Mouse (Mus musculus): ENCODE measurements around the gene Pax9. TPM values are rescaled to one million over a fixed set of nuclear protein-coding genes. Genes with fewer than 3 reads are reported as not detected.

Pax9 gene
- polyA plus RNA-seq (2016; fragmentation: Nextera tagmentation; extraction: Ambion mirVana), result 0.06 TPM in 1 of 2 replicates, not detected in the other

DNA sequence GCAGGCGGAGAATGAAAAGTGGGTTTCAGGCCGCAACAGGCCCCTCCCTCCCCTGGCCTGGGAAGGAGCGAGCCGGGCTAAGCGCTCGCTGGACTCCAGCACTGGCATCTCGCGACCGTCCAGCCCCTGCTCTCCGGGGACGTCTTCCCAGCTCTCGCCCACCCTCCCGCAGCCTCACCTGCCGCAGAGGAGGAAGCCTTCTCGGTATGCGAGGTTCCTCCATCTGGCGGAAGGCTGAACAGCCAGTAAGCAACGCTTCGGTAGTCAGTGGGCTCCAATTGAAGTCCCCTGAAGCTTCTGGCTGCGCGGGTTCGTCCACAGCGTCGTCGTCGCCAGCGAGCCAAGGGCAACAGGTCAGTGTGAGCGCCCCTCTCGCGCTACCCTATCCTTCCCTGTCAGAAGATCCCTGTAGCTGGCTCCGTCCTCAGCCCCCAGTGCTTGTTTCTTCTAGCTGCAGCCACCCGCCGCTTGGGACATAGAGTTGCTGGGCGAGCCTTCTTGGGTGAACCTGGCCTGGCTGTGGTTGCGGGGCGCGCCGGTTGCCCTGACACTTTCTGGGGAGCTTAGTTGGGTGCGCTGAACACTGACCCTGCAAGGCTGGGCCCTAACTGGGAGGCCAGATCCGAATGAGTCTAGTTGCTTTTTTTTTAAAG lies at the start of gene Pax9:
Pax9 (plus strand) TSS at position 341 of the 653 bp plus-strand sequence.
- Histone ChIP-seq H3K27ac (ENCODE audit: poor library complexity, severe bottlenecking) (no peak within 1 kb of the TSS), H3K9ac (no peak within 1 kb of the TSS), H3K4me3 (peak within 1 kb of the TSS; percentile 34), H3K36me3 (no peaks in the 10 kb centered on the region), H3K27me3 (replicated peaks) (peaks cover 95% of the 10 kb centered on the region), H3K9me3 (replicated peaks) (no peaks in the 10 kb centered on the region), H3K4me2 (peak within 1 kb of the TSS; percentile 58), H3K4me1 (replicated peaks) (peaks cover 31% of the 10 kb centered on the region)
- no peak for ATAC-seq (ENCODE audit: insufficient number of reproducible peaks, low FRiP score)
- under 1% methylated on average over 30 of the region's 40 CpGs for WGBS

GRCm38 (mm10) chr12:56669451-56670122 lies 22.0 kb upstream of the Pax9 start:
- no peak for ATAC-seq (ENCODE audit: insufficient number of reproducible peaks, low FRiP score)
- Histone ChIP-seq H3K36me3 (no peaks in the 10 kb centered on the region), H3K4me2 (no peak overlapping the region), H3K9ac (no peak overlapping the region), H3K4me1 (replicated peaks) (no peaks in the 10 kb centered on the region), H3K27me3 (replicated peaks) (peaks cover 7% of the 10 kb centered on the region; the same call in 1 of the 2 replicates), H3K4me3 (no peak overlapping the region), H3K9me3 (replicated peaks) (no peaks in the 10 kb centered on the region), H3K27ac (ENCODE audit: poor library complexity, severe bottlenecking) (no peak overlapping the region)
- WGBS, result 79% methylated on average over 9 of the region's 9 CpGs

DNA sequence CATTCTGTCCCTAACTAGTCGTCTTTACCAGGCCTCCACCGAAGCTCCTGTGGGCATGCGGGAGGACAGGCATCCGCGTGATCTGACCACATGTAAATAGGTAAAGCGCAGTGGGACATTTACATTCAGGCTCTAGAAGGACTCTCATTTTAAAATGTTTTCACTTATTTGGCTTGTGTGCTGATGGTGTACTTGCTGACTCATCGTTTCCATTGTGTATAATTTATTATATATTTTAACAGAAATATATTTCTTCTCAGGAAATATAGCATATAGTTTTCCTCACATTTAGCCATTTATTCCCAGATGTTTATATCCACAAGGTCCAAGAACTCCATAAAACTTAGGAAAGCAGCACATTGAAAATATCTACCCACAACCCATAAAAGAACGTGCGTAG lies 20.8 kb upstream of the Pax9 start:
- no peak for ATAC-seq (ENCODE audit: insufficient number of reproducible peaks, low FRiP score)
- Histone ChIP-seq H3K27ac (ENCODE audit: poor library complexity, severe bottlenecking) (no peak overlapping the region), H3K4me3 (no peak overlapping the region), H3K36me3 (no peaks in the 10 kb centered on the region), H3K9ac (no peak overlapping the region), H3K9me3 (replicated peaks) (no peaks in the 10 kb centered on the region), H3K27me3 (replicated peaks) (peaks cover 7% of the 10 kb centered on the region; the same call in 1 of the 2 replicates), H3K4me2 (no peak overlapping the region), H3K4me1 (replicated peaks) (no peaks in the 10 kb centered on the region)
- WGBS, result 86% methylated on average over 9 of the region's 9 CpGs

GRCm38 (mm10) chr12:56674726-56675125 lies 16.8 kb upstream of the Pax9 start:
- Histone ChIP-seq H3K27ac (ENCODE audit: poor library complexity, severe bottlenecking) (no peak overlapping the region), H3K4me2 (no peak overlapping the region), H3K4me3 (no peak overlapping the region), H3K36me3 (no peaks in the 10 kb centered on the region), H3K9me3 (replicated peaks) (0 out of 2 replicates have a peak, but pooled peaks cover 3% of the 10 kb centered on the region), H3K9ac (no peak overlapping the region), H3K27me3 (replicated peaks) (peaks cover 17% of the 10 kb centered on the region), H3K4me1 (replicated peaks) (no peaks in the 10 kb centered on the region)
- no peak for ATAC-seq (ENCODE audit: insufficient number of reproducible peaks, low FRiP score)
- 27% methylated on average over 3 of the region's 3 CpGs for WGBS

- Histone ChIP-seq H3K27me3 (replicated peaks) (peaks cover 40% of the 10 kb centered on the region), H3K4me2 (no peak overlapping the region), H3K9me3 (replicated peaks) (0 out of 2 replicates have a peak, but pooled peaks cover 3% of the 10 kb centered on the region), H3K9ac (no peak overlapping the region), H3K4me1 (replicated peaks) (peaks cover 7% of the 10 kb centered on the region; the same call in 1 of the 2 replicates), H3K27ac (ENCODE audit: poor library complexity, severe bottlenecking) (no peak overlapping the region), H3K4me3 (no peak overlapping the region), H3K36me3 (no peaks in the 10 kb centered on the region)
- ATAC-seq (ENCODE audit: insufficient number of reproducible peaks, low FRiP score), result no peak
- WGBS, result 61% methylated on average over 7 of the region's 7 CpGs
Observed at GRCm38 (mm10) chr12:56677620-56678019, 13.9 kb upstream of the Pax9 start.

DNA sequence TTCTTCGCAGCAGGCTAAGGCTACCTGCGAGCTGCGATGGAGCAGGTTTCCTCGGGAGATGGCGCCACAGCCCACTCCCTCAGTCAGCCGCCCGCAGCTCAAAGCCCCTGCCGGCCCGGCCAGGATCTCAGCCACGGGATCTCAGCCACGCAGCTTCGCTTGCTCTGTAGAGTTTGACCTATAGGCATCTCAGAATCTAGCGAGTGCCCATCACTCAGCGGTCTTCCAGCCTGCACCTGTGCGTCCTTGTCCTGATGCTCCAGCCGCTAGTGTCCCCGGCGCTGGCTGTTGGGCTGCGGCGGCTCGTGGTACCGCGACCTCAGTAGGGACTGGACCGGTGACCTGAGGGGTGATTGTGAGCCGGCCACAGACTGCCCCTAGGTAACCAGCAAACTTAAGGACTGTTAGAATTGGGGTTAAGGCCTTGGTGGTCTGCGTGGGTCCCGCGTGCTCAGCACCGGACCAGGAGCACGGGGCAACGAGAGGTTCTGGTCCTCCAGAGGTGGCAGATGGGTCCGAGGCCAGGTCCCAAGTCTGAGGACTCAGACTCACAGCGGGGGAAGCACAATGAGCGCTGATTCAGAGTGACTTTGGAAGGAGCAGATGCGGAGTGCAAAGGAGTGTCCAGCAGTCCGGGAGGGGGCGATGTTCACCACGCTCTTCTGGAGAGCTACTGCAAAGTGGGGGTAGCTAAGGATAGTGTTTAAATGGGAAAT lies 10.3 kb upstream of the Pax9 start:
- peak overlapping the region; percentile 64 for H3K9ac ChIP-seq
- peak; percentile 51; the same call in 1 of the 2 replicates for ATAC-seq (ENCODE audit: insufficient number of reproducible peaks, low FRiP score)
- peak overlapping the region; percentile 94 for H3K4me2 ChIP-seq
- peaks cover 7% of the 10 kb centered on the region; the same call in 1 of the 2 replicates for H3K4me1 ChIP-seq (replicated peaks)
- H3K27me3 ChIP-seq (replicated peaks), result peaks cover 65% of the 10 kb centered on the region
- H3K36me3 ChIP-seq, result no peaks in the 10 kb centered on the region
- H3K4me3 ChIP-seq, result peak overlapping the region; percentile 47
- H3K27ac ChIP-seq (ENCODE audit: poor library complexity, severe bottlenecking), result no peak overlapping the region
- H3K9me3 ChIP-seq (replicated peaks), result 0 out of 2 replicates have a peak, but pooled peaks cover 3% of the 10 kb centered on the region
- under 1% methylated on average over 38 of the region's 38 CpGs for WGBS

DNA sequence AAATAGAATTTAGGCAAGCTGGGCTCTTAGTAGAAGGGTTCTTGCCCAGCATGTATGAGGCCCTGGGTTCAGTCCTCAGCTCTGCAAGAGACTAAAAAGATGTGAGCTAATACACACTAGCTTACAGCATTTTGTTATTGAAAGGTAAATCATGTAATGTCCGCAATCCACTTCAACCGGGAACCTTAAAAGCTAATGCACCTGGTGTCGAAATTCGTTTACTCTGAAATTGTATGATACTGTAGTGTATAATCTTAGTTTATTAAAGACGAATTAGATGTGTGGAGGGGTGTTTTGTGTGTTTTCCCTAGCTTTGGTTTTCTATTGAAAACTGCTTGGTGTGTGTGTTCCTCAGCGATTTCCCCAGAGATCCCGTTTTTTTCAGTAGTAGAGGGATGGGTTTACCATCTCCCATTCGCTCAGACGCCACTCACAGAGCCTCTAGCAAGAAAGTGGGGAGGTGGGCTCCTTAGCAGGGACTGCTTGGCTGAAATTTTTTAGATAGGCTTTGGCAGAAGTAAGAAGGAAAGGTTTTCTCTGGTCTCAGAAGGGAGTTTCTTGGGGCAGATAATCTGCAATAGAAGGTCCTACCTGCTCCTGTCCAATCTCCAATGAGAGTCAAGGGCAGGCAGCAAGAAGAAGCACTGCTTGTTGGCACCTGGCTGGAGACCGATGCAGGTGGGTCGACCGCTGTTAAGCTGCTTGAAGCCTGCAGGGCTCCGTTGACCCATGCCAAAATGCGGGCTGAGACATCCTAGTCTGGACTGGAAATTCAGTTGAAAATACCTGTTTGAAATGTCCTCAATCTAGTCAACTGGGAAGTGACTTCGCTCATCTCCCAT lies 3.7 kb upstream of the Pax9 start:
- WGBS, result 6% methylated on average over 15 of the region's 15 CpGs
- Histone ChIP-seq H3K27me3 (replicated peaks) (peaks cover 84% of the 10 kb centered on the region), H3K4me1 (replicated peaks) (peaks cover 21% of the 10 kb centered on the region), H3K4me3 (no peak overlapping the region), H3K4me2 (no peak overlapping the region), H3K9ac (no peak overlapping the region), H3K27ac (ENCODE audit: poor library complexity, severe bottlenecking) (no peak overlapping the region), H3K9me3 (replicated peaks) (no peaks in the 10 kb centered on the region), H3K36me3 (no peaks in the 10 kb centered on the region)
- ATAC-seq (ENCODE audit: insufficient number of reproducible peaks, low FRiP score), result no peak

DNA sequence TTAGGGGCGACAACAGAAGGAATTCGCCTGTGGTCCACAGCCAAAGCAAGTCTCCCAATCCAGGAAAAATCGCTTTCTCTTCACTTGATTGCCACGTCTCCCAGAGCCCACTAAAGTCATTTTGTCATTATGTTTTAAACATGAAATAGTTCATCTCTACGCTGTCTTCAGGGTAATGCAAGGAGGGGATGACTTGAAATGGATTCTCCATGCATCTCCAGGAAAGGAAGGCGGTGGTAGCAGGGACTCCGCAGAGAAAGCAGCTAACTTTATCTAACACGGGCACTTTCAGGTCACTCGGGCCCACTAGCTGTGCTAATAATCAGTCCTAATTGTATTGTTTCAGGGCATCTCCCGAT lies 3.1 kb upstream of the Pax9 start:
- Histone ChIP-seq H3K4me2 (no peak overlapping the region), H3K27me3 (replicated peaks) (peaks cover 84% of the 10 kb centered on the region), H3K36me3 (no peaks in the 10 kb centered on the region), H3K27ac (ENCODE audit: poor library complexity, severe bottlenecking) (no peak overlapping the region), H3K9ac (no peak overlapping the region), H3K4me1 (replicated peaks) (peaks cover 21% of the 10 kb centered on the region), H3K9me3 (replicated peaks) (no peaks in the 10 kb centered on the region), H3K4me3 (no peak overlapping the region)
- no peak for ATAC-seq (ENCODE audit: insufficient number of reproducible peaks, low FRiP score)
- 3% methylated on average over 10 of the region's 10 CpGs for WGBS

- Histone ChIP-seq H3K9ac (no peak overlapping the region), H3K27ac (ENCODE audit: poor library complexity, severe bottlenecking) (no peak overlapping the region), H3K27me3 (replicated peaks) (peaks cover 86% of the 10 kb centered on the region), H3K4me1 (replicated peaks) (peaks cover 21% of the 10 kb centered on the region), H3K9me3 (replicated peaks) (no peaks in the 10 kb centered on the region), H3K4me3 (no peak overlapping the region), H3K36me3 (no peaks in the 10 kb centered on the region), H3K4me2 (no peak overlapping the region)
- 3% methylated on average over 8 of the region's 8 CpGs for WGBS
- no peak for ATAC-seq (ENCODE audit: insufficient number of reproducible peaks, low FRiP score)
Observed at GRCm38 (mm10) chr12:56688920-56689319, 2.6 kb upstream of the Pax9 start.

DNA sequence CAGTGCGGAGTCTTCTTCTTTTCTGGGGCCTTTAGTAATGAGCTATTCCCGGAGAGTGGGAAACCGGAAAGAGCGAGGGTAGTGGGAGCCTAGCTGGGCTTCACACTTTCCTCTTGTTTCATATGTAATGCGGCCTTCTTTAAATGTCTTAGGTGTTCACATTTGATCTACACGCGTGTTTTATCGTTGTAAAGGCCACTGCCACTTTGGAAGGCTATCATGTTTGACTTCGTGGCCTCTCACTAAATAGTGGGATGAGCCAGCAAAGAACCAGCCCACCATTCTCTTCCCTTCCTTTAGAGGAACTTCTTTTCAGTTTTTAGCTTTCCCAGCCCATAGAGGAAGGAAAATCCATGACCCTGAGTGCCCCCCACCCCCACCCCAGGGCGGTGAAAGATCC lies 2.2 kb upstream of the Pax9 start:
- Histone ChIP-seq H3K36me3 (no peaks in the 10 kb centered on the region), H3K4me1 (replicated peaks) (peaks cover 21% of the 10 kb centered on the region), H3K27ac (ENCODE audit: poor library complexity, severe bottlenecking) (no peak overlapping the region), H3K4me2 (peak overlapping the region; percentile 19; the same call in 1 of the 2 replicates), H3K27me3 (replicated peaks) (peaks cover 86% of the 10 kb centered on the region), H3K9me3 (replicated peaks) (no peaks in the 10 kb centered on the region), H3K4me3 (0 out of 2 replicates have a peak overlapping the region, but pooled peaks have one; percentile 15), H3K9ac (no peak overlapping the region)
- no peak for ATAC-seq (ENCODE audit: insufficient number of reproducible peaks, low FRiP score)
- whole genome bisulfite sequencing, result 2% methylated on average over 10 of the region's 10 CpGs

Data from heart, embryonic 12.5 days (tissue).